Mouse (Mus musculus) megakaryocyte progenitor cell, adult 5-6 weeks (primary cell): ENCODE data around the gene Acvr2b. TPM values are rescaled to one million over a fixed set of nuclear protein-coding genes. Genes with fewer than 3 reads are reported as not detected.
"Not testable (repeated sequence)": the region's sequence is repeated elsewhere in the genome, so short reads cannot be mapped to it uniquely, and the experiment has no call there.

ENCODE experiments used
- ATAC-seq: replicated peaks from 2 replicates; pipeline ENCODE4 v1.8.0; 2016; ENCODE audit warnings: mild to moderate bottlenecking, moderate TSS enrichment, inconsistent platforms; ENCODE audit not compliant: poor library complexity
- total RNA-seq, 2 experiments: library from RNA; stranded (forward) in 1 of 2; stranded (reverse) in 1 of 2; fragments of 157-497, 149-512 nt in 1 of 2; fragments of 200-1000 nt in 1 of 2; gene quantifications; 2 replicates each; pipeline versions ENCODE4 v1.2.3 to v1.2.4; 2015 to 2017

Gene Acvr2b
- total RNA-seq (2015) = 1.2 TPM in 2 replicates
- total RNA-seq (2017) = 0.68 and 1.2 TPM in 2 replicates

GRCm38 (mm10) chr9:119401801-119402214 is at the start of gene Acvr2b:
Acvr2b (plus strand) TSS chr9:119402118.
- peak; percentile 90 for ATAC-seq

- no peak for ATAC-seq
Observed at GRCm38 (mm10) chr9:119353926-119354325, 48.0 kb upstream of the Acvr2b start.

GRCm38 (mm10) chr9:119355943-119356342 is 46.0 kb upstream of the Acvr2b start:
- ATAC-seq = no peak

- peak; percentile 99 for ATAC-seq
Observed at GRCm38 (mm10) chr9:119357331-119358057, 44.4 kb upstream of the Acvr2b start, which contains the start of gene Xylb. Xylb (plus strand) TSS chr9:119357381.

- no peak for ATAC-seq
Observed at GRCm38 (mm10) chr9:119358058-119358429, 43.9 kb upstream of the Acvr2b start.

GRCm38 (mm10) chr9:119361416-119361815 is 40.5 kb upstream of the Acvr2b start:
- no peak for ATAC-seq

- ATAC-seq = no peak
Observed at GRCm38 (mm10) chr9:119363229-119363628, 38.7 kb upstream of the Acvr2b start.

- peak; percentile 77 for ATAC-seq
Observed at GRCm38 (mm10) chr9:119365284-119365683, 36.6 kb upstream of the Acvr2b start, which contains the start of gene Slc22a14. Slc22a14 (minus strand) TSS chr9:119365553.

- ATAC-seq = no peak
Observed at GRCm38 (mm10) chr9:119368367-119368766, 33.6 kb upstream of the Acvr2b start.

GRCm38 (mm10) chr9:119370770-119371169 is 31.1 kb upstream of the Acvr2b start:
- ATAC-seq = not testable (repeated sequence)

GRCm38 (mm10) chr9:119371251-119371650 is 30.7 kb upstream of the Acvr2b start:
- ATAC-seq = no peak

- ATAC-seq = no peak
Observed at GRCm38 (mm10) chr9:119375008-119375407, 26.9 kb upstream of the Acvr2b start.

GRCm38 (mm10) chr9:119375556-119375955 is 26.4 kb upstream of the Acvr2b start:
- no peak for ATAC-seq

GRCm38 (mm10) chr9:119378231-119378630 is 23.7 kb upstream of the Acvr2b start:
- peak; percentile 52; the same call in 1 of the 2 replicates for ATAC-seq

GRCm38 (mm10) chr9:119382603-119383002 is 19.3 kb upstream of the Acvr2b start:
- ATAC-seq = no peak

GRCm38 (mm10) chr9:119388956-119389355 is 13.0 kb upstream of the Acvr2b start:
- peak; percentile 54; the same call in 1 of the 2 replicates for ATAC-seq

GRCm38 (mm10) chr9:119390214-119390613 is 11.7 kb upstream of the Acvr2b start:
- ATAC-seq = no peak

- peak; percentile 58 for ATAC-seq
Observed at GRCm38 (mm10) chr9:119394808-119395207, 7.1 kb upstream of the Acvr2b start.

GRCm38 (mm10) chr9:119401351-119401750 is 567 bp upstream of the Acvr2b start:
- peak; percentile 14 for ATAC-seq

- peak; percentile 16; the same call in 1 of the 2 replicates for ATAC-seq
Observed at GRCm38 (mm10) chr9:119402253-119403235, 626 bp downstream of the Acvr2b start.

GRCm38 (mm10) chr9:119403236-119403641 is 1.3 kb downstream of the Acvr2b start:
- no peak for ATAC-seq
